Mouse (Mus musculus) spleen, adult 18-20 months (tissue): ENCODE measurements around the gene Jade3.

Source experiments
- DNase-seq, 2 experiments: peaks; one replicate each; pipeline ENCODE4 v3.0.0; 2022; ENCODE audit warnings: mixed read lengths in 2 of 2

The Jade3 gene

DNA sequence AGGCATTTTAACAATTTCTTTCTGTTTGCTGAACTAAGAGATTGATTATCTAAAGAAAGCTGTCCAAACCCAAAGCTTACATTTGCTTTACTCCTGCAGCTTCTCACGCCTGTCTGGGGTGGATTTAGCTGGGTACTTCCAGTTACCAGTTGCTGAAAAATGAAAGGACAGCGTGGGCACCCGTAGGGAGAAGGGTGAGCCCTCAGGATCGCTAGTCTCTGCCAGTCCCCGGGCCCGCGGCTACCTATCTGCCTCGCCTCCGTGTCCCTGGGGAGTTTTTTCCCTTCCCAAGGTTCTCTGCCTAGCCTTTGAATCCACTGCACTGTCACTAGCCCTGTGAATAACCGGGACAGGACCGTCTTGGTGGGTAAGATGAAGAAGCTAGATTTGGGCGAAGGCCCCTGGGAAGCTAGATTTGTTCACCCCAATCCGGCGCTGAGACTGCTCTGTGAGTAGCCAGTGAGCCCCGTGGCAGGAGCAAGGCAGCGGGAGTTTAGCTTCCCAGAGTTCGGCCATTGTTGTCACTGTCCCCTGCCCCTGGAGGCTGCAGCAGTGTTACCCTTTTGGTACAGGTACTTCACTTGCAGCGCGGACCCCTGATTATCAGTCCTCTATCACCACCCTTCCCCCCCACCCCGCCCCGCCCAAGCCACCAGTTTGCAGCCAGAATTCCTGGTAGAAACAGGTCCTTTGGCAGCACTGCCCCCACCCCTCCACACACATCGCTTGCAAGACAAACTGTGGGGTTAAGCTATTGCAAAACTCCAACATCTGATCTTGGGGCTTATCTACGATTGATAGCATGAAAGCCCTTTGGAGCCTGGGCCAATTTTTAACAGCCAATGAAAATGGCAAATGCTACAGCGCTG lies 122.8 kb downstream of the Jade3 start:
- DNase-seq: no peak

DNA sequence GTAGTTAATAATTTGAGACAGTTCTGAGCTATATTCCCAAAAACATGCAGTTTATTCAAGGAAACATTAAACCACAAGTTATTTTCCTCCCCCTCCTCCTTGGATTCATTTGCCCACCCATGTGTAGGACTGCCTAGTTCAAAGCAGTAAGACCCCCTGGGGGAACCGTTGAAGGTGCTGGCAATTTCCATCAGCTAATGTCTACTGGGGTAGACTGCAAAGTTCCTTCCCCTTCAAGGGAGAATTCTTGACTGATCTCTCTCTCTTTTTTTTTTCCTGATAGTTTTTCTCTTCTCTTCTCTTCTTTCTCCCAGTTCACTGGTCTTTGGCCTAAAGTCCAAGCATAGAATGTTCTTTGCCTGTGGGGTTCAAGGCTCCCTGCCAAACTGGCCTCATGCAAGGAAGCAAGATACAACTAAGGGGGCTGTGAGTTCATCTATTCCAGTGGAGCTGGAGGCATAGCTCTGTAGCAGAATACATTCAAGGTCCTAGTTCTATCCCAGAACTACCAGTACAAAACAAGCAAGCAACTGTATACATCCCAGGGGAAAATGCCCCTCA lies 123.5 kb downstream of the Jade3 start:
- no peak for DNase-seq

GRCm38 (mm10) chrX:20549532-20549931 lies 124.0 kb downstream of the Jade3 start, which contains the start of gene Rgn:
Gene Rgn, plus strand, starts transcription at chrX:20549787.
- DNase-seq: no peak

DNA sequence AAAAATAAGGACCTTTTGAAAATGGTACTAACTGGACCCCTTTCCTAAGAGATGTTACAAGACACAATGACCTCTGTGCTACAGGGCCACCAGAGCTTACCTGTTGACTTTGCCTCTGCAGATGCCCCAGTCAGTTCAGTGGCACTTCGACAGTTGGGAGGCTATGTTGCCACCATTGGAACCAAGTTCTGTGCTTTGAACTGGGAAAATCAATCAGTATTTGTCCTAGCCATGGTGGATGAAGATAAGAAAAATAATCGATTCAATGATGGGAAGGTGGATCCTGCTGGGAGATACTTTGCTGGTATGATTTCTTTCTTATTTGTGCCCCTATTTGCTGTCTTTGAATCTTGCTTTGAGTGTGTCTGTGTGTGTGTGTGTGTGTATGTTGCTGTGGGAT lies 126.7 kb downstream of the Jade3 start:
- DNase-seq: no peak

GRCm38 (mm10) chrX:20561846-20562245 lies 136.4 kb downstream of the Jade3 start:
- no peak for DNase-seq

DNA sequence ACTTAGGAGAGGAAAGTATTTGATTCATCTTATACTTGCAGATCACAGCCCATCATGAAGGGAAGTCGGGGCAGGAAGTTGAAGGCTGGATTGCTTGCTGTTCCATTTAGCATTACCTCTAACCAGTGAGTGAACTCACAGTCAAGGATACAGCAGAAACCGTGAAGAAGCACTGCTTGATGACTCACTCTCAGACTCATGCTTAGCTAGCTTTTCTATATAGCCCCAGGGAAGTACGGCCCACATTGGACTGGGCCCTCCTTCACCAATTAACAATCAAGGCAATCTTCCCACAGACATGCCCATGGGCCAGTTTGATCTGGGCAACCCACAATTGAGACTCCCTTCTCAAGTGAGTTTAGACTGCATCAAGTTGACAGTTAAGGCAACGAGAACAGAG lies 138.5 kb downstream of the Jade3 start:
- no peak for DNase-seq
